12 mouse cellular contexts compared by ENCODE assay signal in the genomic region with DNA sequence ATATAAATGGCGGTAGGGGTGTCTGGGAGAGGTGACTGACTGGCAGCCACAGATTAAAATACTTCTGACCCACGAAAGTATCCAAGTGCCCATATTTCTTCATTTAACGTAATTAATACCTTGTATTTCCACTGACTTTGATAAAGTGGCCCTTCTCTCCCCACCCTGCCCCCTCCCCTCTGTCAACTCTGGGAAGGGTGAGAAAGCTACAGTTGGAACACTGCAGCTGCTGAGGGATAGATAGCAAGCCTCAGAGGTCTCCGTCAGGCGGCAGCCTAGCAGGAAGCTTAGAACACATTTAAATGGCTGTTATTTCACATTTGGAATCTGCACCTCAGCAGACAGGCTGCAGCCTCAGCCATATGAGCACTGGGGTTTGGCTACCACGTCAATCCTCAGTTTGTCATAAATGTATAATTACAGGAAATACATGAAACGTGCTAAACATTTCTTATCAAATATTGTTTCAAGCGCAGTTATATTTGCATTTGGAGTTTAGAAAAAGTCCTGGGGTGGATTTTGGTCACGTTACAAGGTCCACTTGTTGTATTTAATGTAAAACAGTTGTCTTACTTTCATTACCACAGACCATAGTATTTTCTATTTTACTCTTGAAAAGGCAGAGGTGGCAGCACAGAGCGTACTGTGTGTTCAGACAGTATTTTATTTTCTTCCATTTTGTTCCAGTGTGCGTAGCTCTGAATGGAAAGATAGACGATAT.
DNase-seq lines count a peak whose midpoint lies in the region; ATAC-seq and TF ChIP-seq lines count a peak whose summit lies in the region.
"Had no signal": no experiment of that assay in that cellular context is flagged by ENCODE, and none has a peak within 500 bp of the region (broad histone marks: within the 10 kb centered on the region; RNA-seq: fewer than 3 reads in every experiment).

No protein-coding gene starts in this region.

- no peak for ATAC-seq in hindbrain, embryonic 13.5 days (ENCODE audit: low FRiP score)
- ATAC-seq in hindbrain, embryonic 11.5 days (ENCODE audit: low FRiP score): no peak
- no peak; the same call in 1 of the 2 replicates for ATAC-seq in G1E (ENCODE audit: extremely low read depth, insufficient number of reproducible peaks, low FRiP score, poor library complexity, severe bottlenecking)
- ATAC-seq in embryonic facial prominence, embryonic 13.5 days (ENCODE audit: insufficient number of reproducible peaks, insufficient read depth, low FRiP score, low TSS enrichment, low read depth): no peak
- peak; percentile 57; the same call in 1 of the 2 replicates for ATAC-seq in limb, embryonic 14.5 days (ENCODE audit: low FRiP score, low read depth)

- TF ChIP-seq CTCF in G1E (IDR thresholded peaks at IDR 0.05; ENCODE audit: low read depth, low read length): no peak
- no peak for TF ChIP-seq CTCF in gastrocnemius, adult 2 months (IDR thresholded peaks at IDR 0.05)

- H3K9ac ChIP-seq in hindbrain, embryonic 13.5 days: no peak overlapping the region
- no peak overlapping the region for H3K9ac ChIP-seq in hindbrain, embryonic 11.5 days (ENCODE audit: low read depth, low read length)
- H3K9ac ChIP-seq in embryonic facial prominence, embryonic 13.5 days: peak overlapping the region; percentile 58
- H3K9ac ChIP-seq in limb, embryonic 14.5 days (ENCODE audit: low read depth, low read length, severe bottlenecking): peak overlapping the region; percentile 22; the same call in 1 of the 2 replicates

- intact Hi-C loops in gastrocnemius, adult 2 months (cut with DNase I): no loop called here

- no peaks in the 10 kb centered on the region for H3K9me3 ChIP-seq in hindbrain, embryonic 13.5 days
- H3K9me3 ChIP-seq in hindbrain, embryonic 11.5 days (ENCODE audit: control insufficient read depth, low read length): no peaks in the 10 kb centered on the region
- H3K9me3 ChIP-seq in G1E (replicated peaks): no peaks in the 10 kb centered on the region
- no peaks in the 10 kb centered on the region for H3K9me3 ChIP-seq in embryonic facial prominence, embryonic 13.5 days
- H3K9me3 ChIP-seq in limb, embryonic 14.5 days (ENCODE audit: control insufficient read depth, low read length): no peaks in the 10 kb centered on the region

- H3K27me3 ChIP-seq in hindbrain, embryonic 13.5 days: no peaks in the 10 kb centered on the region
- no peaks in the 10 kb centered on the region for H3K27me3 ChIP-seq in hindbrain, embryonic 11.5 days (ENCODE audit: control insufficient read depth, insufficient read depth, low read length)
- peaks cover 3% of the 10 kb centered on the region; the same call in 1 of the 2 replicates for H3K27me3 ChIP-seq in G1E (ENCODE audit: insufficient read depth, low read length)
- no peaks in the 10 kb centered on the region for H3K27me3 ChIP-seq in embryonic facial prominence, embryonic 13.5 days
- H3K27me3 ChIP-seq in limb, embryonic 14.5 days (ENCODE audit: control insufficient read depth, insufficient read depth, low read length): no peaks in the 10 kb centered on the region

- peaks cover 45% of the 10 kb centered on the region for H3K4me1 ChIP-seq in hindbrain, embryonic 13.5 days (replicated peaks)
- no peaks in the 10 kb centered on the region; the same call in 1 of the 2 replicates for H3K4me1 ChIP-seq in hindbrain, embryonic 11.5 days (replicated peaks; ENCODE audit: control insufficient read depth, insufficient read depth, low read length)
- H3K4me1 ChIP-seq in G1E (ENCODE audit: insufficient read depth, low read depth, low read length): peaks cover 16% of the 10 kb centered on the region
- peaks cover 58% of the 10 kb centered on the region for H3K4me1 ChIP-seq in embryonic facial prominence, embryonic 13.5 days
- H3K4me1 ChIP-seq in limb, embryonic 14.5 days (ENCODE audit: control insufficient read depth, insufficient read depth, low read length): peaks cover 22% of the 10 kb centered on the region

- DNase-seq in hindbrain, embryonic 11.5 days (ENCODE audit: low spot score): no peak
- DNase-seq in G1E (ENCODE audit: low spot score): no peak
- DNase-seq in limb, embryonic 14.5 days (ENCODE audit: low spot score): peak; percentile 33
- no peak for DNase-seq in cerebellum, adult 11-12 months
- DNase-seq in gastrocnemius, adult 2 months: no peak
- no peak for DNase-seq in right cerebral cortex, postnatal 14 days
- DNase-seq: cerebellum, postnatal 25 days; right cerebral cortex, adult 18-20 months; thymus, postnatal 14 days had no signal

- 68% methylated on average over 12 of the region's 12 CpGs for WGBS in hindbrain, embryonic 13.5 days
- WGBS in hindbrain, embryonic 11.5 days: 66% methylated on average over 12 of the region's 12 CpGs
- WGBS in embryonic facial prominence, embryonic 13.5 days: 37% methylated on average over 12 of the region's 12 CpGs
- 31% methylated on average over 12 of the region's 12 CpGs for WGBS in limb, embryonic 14.5 days

- H3K4me3 ChIP-seq in hindbrain, embryonic 13.5 days: no peak overlapping the region
- H3K4me3 ChIP-seq in hindbrain, embryonic 11.5 days (ENCODE audit: low read depth, low read length): no peak overlapping the region
- H3K4me3 ChIP-seq in G1E (ENCODE audit: low read depth, low read length): peak overlapping the region; percentile 52; the same call in 1 of the 2 replicates
- 0 out of 2 replicates have a peak overlapping the region, but pooled peaks have one; percentile 6 for H3K4me3 ChIP-seq in embryonic facial prominence, embryonic 13.5 days
- H3K4me3 ChIP-seq in limb, embryonic 14.5 days (replicated peaks; ENCODE audit: low read length): no peak overlapping the region
- H3K4me3 ChIP-seq in gastrocnemius, adult 2 months: no peak overlapping the region
- H3K4me3 ChIP-seq: layer of hippocampus, adult 2 months had no signal

- H3K27ac ChIP-seq in hindbrain, embryonic 13.5 days: 0 out of 2 replicates have a peak overlapping the region, but pooled peaks have one; percentile 18
- H3K27ac ChIP-seq in hindbrain, embryonic 11.5 days (ENCODE audit: low read depth, low read length): no peak overlapping the region
- peak overlapping the region; percentile 72 for H3K27ac ChIP-seq in embryonic facial prominence, embryonic 13.5 days
- peak overlapping the region; percentile 34 for H3K27ac ChIP-seq in limb, embryonic 14.5 days (replicated peaks; ENCODE audit: low read depth, low read length)
- H3K27ac ChIP-seq in gastrocnemius, adult 2 months: no peak overlapping the region
- H3K27ac ChIP-seq: layer of hippocampus, adult 2 months had no signal

- no peaks in the 10 kb centered on the region for H3K36me3 ChIP-seq in hindbrain, embryonic 13.5 days
- no peaks in the 10 kb centered on the region for H3K36me3 ChIP-seq in hindbrain, embryonic 11.5 days (ENCODE audit: control insufficient read depth, insufficient read depth, low read length)
- no peaks in the 10 kb centered on the region for H3K36me3 ChIP-seq in G1E (replicated peaks)
- H3K36me3 ChIP-seq in embryonic facial prominence, embryonic 13.5 days: no peaks in the 10 kb centered on the region
- H3K36me3 ChIP-seq in limb, embryonic 14.5 days (ENCODE audit: control insufficient read depth, insufficient read depth, low read length): no peaks in the 10 kb centered on the region

- H3K4me2 ChIP-seq in hindbrain, embryonic 13.5 days: no peak overlapping the region
- no peak overlapping the region for H3K4me2 ChIP-seq in hindbrain, embryonic 11.5 days (replicated peaks; ENCODE audit: low read depth, low read length)
- peak overlapping the region; percentile 46 for H3K4me2 ChIP-seq in embryonic facial prominence, embryonic 13.5 days
- peak overlapping the region; percentile 30 for H3K4me2 ChIP-seq in limb, embryonic 14.5 days (replicated peaks; ENCODE audit: low read depth, low read length, severe bottlenecking)

- TF ChIP-seq POLR2A in limb, embryonic 14.5 days (IDR thresholded peaks at IDR 0.05; ENCODE audit: borderline replicate concordance, extremely low read depth, insufficient read depth, insufficient read length): no peak

Comparison
In these comparisons a context has a peak if more than half of its experiments do, and no peak if none do; other contexts are left out.
1. H3K27ac ChIP-seq: peak in hindbrain, embryonic 13.5 days (single experiment), embryonic facial prominence, embryonic 13.5 days (single experiment) and limb, embryonic 14.5 days (single experiment); none in hindbrain, embryonic 11.5 days (single experiment) and gastrocnemius, adult 2 months (single experiment).
2. H3K4me2 ChIP-seq: peak in embryonic facial prominence, embryonic 13.5 days (single experiment) and limb, embryonic 14.5 days (single experiment); none in hindbrain, embryonic 13.5 days (single experiment) and hindbrain, embryonic 11.5 days (single experiment).
3. H3K4me3 ChIP-seq: peak in G1E (single experiment) and embryonic facial prominence, embryonic 13.5 days (single experiment); none in hindbrain, embryonic 13.5 days (single experiment), hindbrain, embryonic 11.5 days (single experiment), limb, embryonic 14.5 days (single experiment) and gastrocnemius, adult 2 months (single experiment).
4. H3K9ac ChIP-seq: peak in embryonic facial prominence, embryonic 13.5 days (single experiment) and limb, embryonic 14.5 days (single experiment); none in hindbrain, embryonic 13.5 days (single experiment) and hindbrain, embryonic 11.5 days (single experiment).